Mouse (Mus musculus) intestine, embryonic 15.5 days (tissue): ENCODE data around the gene Gbe1. TPM values are rescaled to one million over a fixed set of nuclear protein-coding genes. Genes with fewer than 3 reads are reported as not detected.

Source experiments
- ATAC-seq: fragments of 200-750 bp; cut with Nextera tagmentation; 2 replicates; pipeline ENCODE4 v1.8.0; 2017; ENCODE audit warnings: moderate TSS enrichment, moderate library complexity
- H3K27ac ChIP-seq: fragments of 300-500 bp; sonication (generic); 2 replicates; pipeline ENCODE4 v1.5.1; 2015; ENCODE audit warnings: mild to moderate bottlenecking, inconsistent platforms
- H3K27me3 ChIP-seq: fragments of 300-500 bp; sonication (generic); replicated peaks from 2 replicates; pipeline ENCODE4 v1.6.1; 2015; ENCODE audit warnings: inconsistent platforms
- H3K36me3 ChIP-seq: fragments of 300-500 bp; sonication (generic); 2 replicates; pipeline ENCODE4 v1.6.1; 2015; ENCODE audit warnings: inconsistent platforms
- H3K4me1 ChIP-seq: fragments of 300-500 bp; sonication (generic); replicated peaks from 2 replicates; pipeline ENCODE4 v1.6.1; 2015; ENCODE audit warnings: inconsistent platforms
- H3K4me2 ChIP-seq: fragments of 300-500 bp; sonication (generic); replicated peaks from 2 replicates; pipeline ENCODE4 v1.6.1; 2015; ENCODE audit warnings: mild to moderate bottlenecking, inconsistent platforms
- H3K4me3 ChIP-seq: fragments of 300-500 bp; sonication (generic); replicated peaks from 2 replicates; pipeline ENCODE4 v1.5.1; 2015; ENCODE audit warnings: inconsistent platforms
- H3K9ac ChIP-seq: fragments of 300-500 bp; sonication (generic); 2 replicates; pipeline ENCODE4 v1.6.1; 2015; ENCODE audit warnings: inconsistent platforms
- H3K9me3 ChIP-seq: fragments of 300-500 bp; sonication (generic); 2 replicates; pipeline ENCODE4 v1.6.1; 2016; ENCODE audit warnings: inconsistent platforms
- WGBS: fragments of 180-500 bp; shearing (Covaris S2); methylation state at CpG from one replicate; pipeline ENCODE4 v1.1.7; 2015; 5-methylcytosine and 5-hydroxymethylcytosine counted together
- polyA plus RNA-seq: library from polyadenylated mRNA; unstranded; fragments of >200 nt; fragmentation: Nextera tagmentation; extraction: Ambion mirVana; gene quantifications from 2 replicates; pipeline ENCODE4 v1.2.1, GENCODE M21; 2015

Gene Gbe1
- polyA plus RNA-seq, 1 experiment from 2014 or later: 23.3 TPM

GRCm38 (mm10) chr16:70330007-70330406, 16.3 kb downstream of the Gbe1 start:
- Histone ChIP-seq H3K4me3 (no peak overlapping the region), H3K27ac (no peak overlapping the region), H3K27me3 (no peaks in the 10 kb centered on the region), H3K9ac (no peak overlapping the region), H3K4me1 (0 out of 2 replicates have a peak, but pooled peaks cover 3% of the 10 kb centered on the region), H3K4me2 (no peak overlapping the region), H3K36me3 (no peaks in the 10 kb centered on the region), H3K9me3 (no peaks in the 10 kb centered on the region)
- ATAC-seq: peak; percentile 24; the same call in 1 of the 2 replicates
- WGBS: 73% methylated on average over 2 of the region's 2 CpGs

- Histone ChIP-seq H3K36me3 (no peaks in the 10 kb centered on the region), H3K27me3 (no peaks in the 10 kb centered on the region), H3K9ac (no peak overlapping the region), H3K4me1 (0 out of 2 replicates have a peak, but pooled peaks cover 3% of the 10 kb centered on the region), H3K9me3 (no peaks in the 10 kb centered on the region), H3K4me2 (no peak overlapping the region), H3K4me3 (no peak overlapping the region), H3K27ac (no peak overlapping the region)
- WGBS: 89% methylated on average over 10 of the region's 10 CpGs
- no peak for ATAC-seq
Observed at GRCm38 (mm10) chr16:70330626-70331275, 17.0 kb downstream of the Gbe1 start.

- ATAC-seq: no peak
- H3K9ac ChIP-seq: no peak overlapping the region
- H3K36me3 ChIP-seq: no peaks in the 10 kb centered on the region
- H3K27ac ChIP-seq: no peak overlapping the region
- H3K4me1 ChIP-seq: no peaks in the 10 kb centered on the region
- 86% methylated on average over 5 of the region's 5 CpGs for WGBS
- no peak overlapping the region for H3K4me3 ChIP-seq
- H3K27me3 ChIP-seq: no peaks in the 10 kb centered on the region
- no peaks in the 10 kb centered on the region for H3K9me3 ChIP-seq
- H3K4me2 ChIP-seq: no peak overlapping the region
Observed at GRCm38 (mm10) chr16:70334812-70335211, 21.1 kb downstream of the Gbe1 start.

- Histone ChIP-seq H3K27me3 (no peaks in the 10 kb centered on the region), H3K9ac (no peak overlapping the region), H3K4me2 (no peak overlapping the region), H3K4me3 (no peak overlapping the region), H3K4me1 (no peaks in the 10 kb centered on the region), H3K27ac (no peak overlapping the region), H3K9me3 (no peaks in the 10 kb centered on the region), H3K36me3 (no peaks in the 10 kb centered on the region)
- no peak for ATAC-seq
Observed at GRCm38 (mm10) chr16:70335472-70335871, 21.7 kb downstream of the Gbe1 start.

GRCm38 (mm10) chr16:70337661-70338060, 23.9 kb downstream of the Gbe1 start:
- Histone ChIP-seq H3K36me3 (no peaks in the 10 kb centered on the region), H3K27me3 (no peaks in the 10 kb centered on the region), H3K4me3 (no peak overlapping the region), H3K9me3 (no peaks in the 10 kb centered on the region), H3K4me2 (no peak overlapping the region), H3K4me1 (no peaks in the 10 kb centered on the region), H3K9ac (no peak overlapping the region), H3K27ac (no peak overlapping the region)
- 90% methylated on average over 3 of the region's 3 CpGs for WGBS
- no peak for ATAC-seq

- no peaks in the 10 kb centered on the region for H3K36me3 ChIP-seq
- WGBS: 50% methylated on average over 1 of the region's 1 CpGs
- no peak overlapping the region for H3K27ac ChIP-seq
- no peaks in the 10 kb centered on the region for H3K9me3 ChIP-seq
- H3K4me3 ChIP-seq: no peak overlapping the region
- no peaks in the 10 kb centered on the region for H3K27me3 ChIP-seq
- ATAC-seq: no peak
- no peaks in the 10 kb centered on the region for H3K4me1 ChIP-seq
- no peak overlapping the region for H3K4me2 ChIP-seq
- H3K9ac ChIP-seq: no peak overlapping the region
Observed at GRCm38 (mm10) chr16:70344496-70344895, 30.7 kb downstream of the Gbe1 start.

- ATAC-seq: no peak
- WGBS: 75% methylated on average over 10 of the region's 10 CpGs
- Histone ChIP-seq H3K4me3 (no peak overlapping the region), H3K4me2 (no peak overlapping the region), H3K9me3 (no peaks in the 10 kb centered on the region), H3K4me1 (no peaks in the 10 kb centered on the region), H3K27ac (no peak overlapping the region), H3K9ac (no peak overlapping the region), H3K36me3 (no peaks in the 10 kb centered on the region), H3K27me3 (no peaks in the 10 kb centered on the region)
Observed at GRCm38 (mm10) chr16:70345607-70346006, 31.9 kb downstream of the Gbe1 start.

- no peaks in the 10 kb centered on the region for H3K36me3 ChIP-seq
- WGBS: 75% methylated on average over 8 of the region's 8 CpGs
- no peak overlapping the region for H3K9ac ChIP-seq
- H3K4me1 ChIP-seq: 0 out of 2 replicates have a peak, but pooled peaks cover 2% of the 10 kb centered on the region
- no peaks in the 10 kb centered on the region for H3K27me3 ChIP-seq
- no peak overlapping the region for H3K27ac ChIP-seq
- H3K4me2 ChIP-seq: no peak overlapping the region
- H3K9me3 ChIP-seq: no peaks in the 10 kb centered on the region
- no peak overlapping the region for H3K4me3 ChIP-seq
- ATAC-seq: no peak
Observed at GRCm38 (mm10) chr16:70350011-70350410, 36.3 kb downstream of the Gbe1 start.

- H3K9ac ChIP-seq: no peak overlapping the region
- H3K27ac ChIP-seq: no peak overlapping the region
- H3K27me3 ChIP-seq: no peaks in the 10 kb centered on the region
- H3K9me3 ChIP-seq: no peaks in the 10 kb centered on the region
- H3K4me3 ChIP-seq: no peak overlapping the region
- 0 out of 2 replicates have a peak, but pooled peaks cover 2% of the 10 kb centered on the region for H3K4me1 ChIP-seq
- no peaks in the 10 kb centered on the region for H3K36me3 ChIP-seq
- 47% methylated on average over 11 of the region's 11 CpGs for WGBS
- no peak overlapping the region for H3K4me2 ChIP-seq
- peak; percentile 84 for ATAC-seq
Observed at GRCm38 (mm10) chr16:70351641-70352280, 38.0 kb downstream of the Gbe1 start.

- H3K4me1 ChIP-seq: 0 out of 2 replicates have a peak, but pooled peaks cover 2% of the 10 kb centered on the region
- no peaks in the 10 kb centered on the region for H3K36me3 ChIP-seq
- H3K4me2 ChIP-seq: no peak overlapping the region
- no peak overlapping the region for H3K9ac ChIP-seq
- H3K27me3 ChIP-seq: no peaks in the 10 kb centered on the region
- no peaks in the 10 kb centered on the region for H3K9me3 ChIP-seq
- H3K4me3 ChIP-seq: no peak overlapping the region
- 42% methylated on average over 3 of the region's 3 CpGs for WGBS
- ATAC-seq: no peak
- H3K27ac ChIP-seq: no peak overlapping the region
Observed at GRCm38 (mm10) chr16:70352571-70352970, 38.8 kb downstream of the Gbe1 start.

GRCm38 (mm10) chr16:70353058-70353457, 39.3 kb downstream of the Gbe1 start:
- Histone ChIP-seq H3K27ac (no peak overlapping the region), H3K4me3 (no peak overlapping the region), H3K9ac (no peak overlapping the region), H3K27me3 (no peaks in the 10 kb centered on the region), H3K4me1 (0 out of 2 replicates have a peak, but pooled peaks cover 2% of the 10 kb centered on the region), H3K9me3 (no peaks in the 10 kb centered on the region), H3K4me2 (no peak overlapping the region), H3K36me3 (no peaks in the 10 kb centered on the region)
- peak; percentile 81 for ATAC-seq
- WGBS: 44% methylated on average over 2 of the region's 2 CpGs

- H3K9ac ChIP-seq: no peak overlapping the region
- 0 out of 2 replicates have a peak, but pooled peaks cover 5% of the 10 kb centered on the region for H3K9me3 ChIP-seq
- H3K27ac ChIP-seq: no peak overlapping the region
- H3K27me3 ChIP-seq: no peaks in the 10 kb centered on the region
- ATAC-seq: no peak
- no peak overlapping the region for H3K4me3 ChIP-seq
- H3K4me2 ChIP-seq: no peak overlapping the region
- 93% methylated on average over 6 of the region's 6 CpGs for WGBS
- H3K4me1 ChIP-seq: no peaks in the 10 kb centered on the region
- no peaks in the 10 kb centered on the region for H3K36me3 ChIP-seq
Observed at GRCm38 (mm10) chr16:70358326-70358725, 44.6 kb downstream of the Gbe1 start.

- no peak overlapping the region for H3K4me2 ChIP-seq
- no peaks in the 10 kb centered on the region for H3K36me3 ChIP-seq
- WGBS: 85% methylated on average over 3 of the region's 3 CpGs
- no peak overlapping the region for H3K4me3 ChIP-seq
- H3K27me3 ChIP-seq: no peaks in the 10 kb centered on the region
- no peaks in the 10 kb centered on the region for H3K4me1 ChIP-seq
- no peak overlapping the region for H3K9ac ChIP-seq
- no peak overlapping the region for H3K27ac ChIP-seq
- H3K9me3 ChIP-seq: no peaks in the 10 kb centered on the region
- ATAC-seq: no peak
Observed at GRCm38 (mm10) chr16:70365229-70365628, 51.5 kb downstream of the Gbe1 start.
